Mouse (Mus musculus): Measurements from ENCODE around the gene Cdrt4.

Cdrt4 gene

GRCm38 (mm10) chr11:62945514-62945913, 5.5 kb upstream of the Cdrt4 start:
- no peak for DNase-seq

DNA sequence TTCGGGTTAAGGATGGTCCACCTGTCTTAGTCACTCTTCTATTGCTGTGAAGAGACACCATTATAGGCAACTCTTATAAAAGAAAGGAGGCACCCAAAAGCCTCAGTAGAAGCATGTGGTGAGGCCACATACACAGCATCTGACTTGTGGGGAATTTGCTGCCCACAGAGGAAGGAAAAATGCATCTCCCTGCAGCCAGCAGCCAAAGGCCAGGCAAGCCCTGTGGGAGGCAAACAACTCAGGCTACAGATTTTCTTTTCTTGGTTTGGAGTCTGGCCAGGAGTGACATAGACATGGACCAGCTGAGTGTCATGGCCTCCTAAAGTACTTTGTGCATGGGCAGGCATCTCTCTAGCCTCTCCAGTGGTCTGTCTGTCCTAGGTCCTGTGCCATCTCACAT, 1.4 kb upstream of the Cdrt4 start:
- DNase-seq: no peak

GRCm38 (mm10) chr11:62954766-62955165, 3.8 kb downstream of the Cdrt4 start:
- no peak for DNase-seq

DNA sequence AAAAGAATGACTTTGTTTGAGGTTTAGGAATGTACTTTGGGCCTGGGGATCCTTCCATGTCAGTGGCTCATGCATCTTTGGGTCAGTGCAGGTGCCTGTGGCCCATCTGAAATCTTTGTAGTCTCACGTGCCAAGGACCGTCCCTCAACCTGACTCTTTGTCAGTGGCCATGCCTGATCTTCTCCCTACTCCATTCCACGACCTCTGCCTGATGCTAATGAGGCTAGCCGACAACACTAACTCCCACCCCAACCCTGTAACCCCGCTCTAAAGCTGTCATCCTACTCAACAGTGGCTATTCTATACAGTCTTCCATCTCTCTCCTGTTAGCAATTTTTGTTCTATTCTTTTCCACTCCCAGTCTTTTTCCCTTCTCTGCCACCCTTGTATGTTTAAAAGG, 4.2 kb downstream of the Cdrt4 start:
- no peak for DNase-seq

DNA sequence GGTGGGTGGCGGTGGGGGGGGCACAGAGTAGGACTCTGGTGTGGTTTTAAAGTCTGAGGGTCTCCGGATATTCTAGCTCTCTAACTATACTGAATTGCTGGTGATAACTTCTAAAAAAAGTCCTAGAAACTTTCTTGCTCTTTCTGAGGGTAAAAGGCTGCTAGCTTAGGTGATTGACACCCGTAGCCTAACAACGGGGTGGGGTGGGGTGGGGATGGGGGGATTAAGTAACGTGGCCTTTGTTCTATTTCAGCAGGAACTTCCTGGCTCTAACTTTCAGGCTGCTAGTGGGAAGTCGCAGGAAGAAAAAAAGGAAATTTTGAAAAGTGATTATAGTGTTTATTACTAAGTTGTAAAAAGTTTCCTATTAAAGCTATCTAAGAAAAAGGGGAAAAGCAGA, 4.8 kb downstream of the Cdrt4 start:
- no peak for DNase-seq

- no peak for DNase-seq
These were observed 6.7 kb downstream of the Cdrt4 start for GRCm38 (mm10) chr11:62957626-62958180.

GRCm38 (mm10) chr11:62963292-62963691, 12.3 kb downstream of the Cdrt4 start:
- DNase-seq: no peak

DNA sequence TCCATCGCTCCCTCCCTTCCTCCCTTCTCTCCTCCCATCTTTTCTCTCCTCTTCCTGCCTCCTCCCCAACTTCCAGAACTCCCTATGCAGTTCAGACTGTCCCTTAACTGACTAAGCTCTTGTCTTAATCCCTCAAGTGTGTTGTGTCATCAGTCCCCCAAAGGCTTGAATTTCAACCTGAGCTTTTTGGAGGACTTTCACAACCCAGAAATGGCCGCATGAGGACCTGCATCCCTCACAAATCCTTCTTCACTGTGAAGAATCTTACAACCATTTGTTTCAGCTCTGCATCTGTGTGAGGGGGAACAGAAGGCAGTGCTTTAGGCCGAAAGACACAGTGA, 15.4 kb downstream of the Cdrt4 start:
- DNase-seq: no peak

DNA sequence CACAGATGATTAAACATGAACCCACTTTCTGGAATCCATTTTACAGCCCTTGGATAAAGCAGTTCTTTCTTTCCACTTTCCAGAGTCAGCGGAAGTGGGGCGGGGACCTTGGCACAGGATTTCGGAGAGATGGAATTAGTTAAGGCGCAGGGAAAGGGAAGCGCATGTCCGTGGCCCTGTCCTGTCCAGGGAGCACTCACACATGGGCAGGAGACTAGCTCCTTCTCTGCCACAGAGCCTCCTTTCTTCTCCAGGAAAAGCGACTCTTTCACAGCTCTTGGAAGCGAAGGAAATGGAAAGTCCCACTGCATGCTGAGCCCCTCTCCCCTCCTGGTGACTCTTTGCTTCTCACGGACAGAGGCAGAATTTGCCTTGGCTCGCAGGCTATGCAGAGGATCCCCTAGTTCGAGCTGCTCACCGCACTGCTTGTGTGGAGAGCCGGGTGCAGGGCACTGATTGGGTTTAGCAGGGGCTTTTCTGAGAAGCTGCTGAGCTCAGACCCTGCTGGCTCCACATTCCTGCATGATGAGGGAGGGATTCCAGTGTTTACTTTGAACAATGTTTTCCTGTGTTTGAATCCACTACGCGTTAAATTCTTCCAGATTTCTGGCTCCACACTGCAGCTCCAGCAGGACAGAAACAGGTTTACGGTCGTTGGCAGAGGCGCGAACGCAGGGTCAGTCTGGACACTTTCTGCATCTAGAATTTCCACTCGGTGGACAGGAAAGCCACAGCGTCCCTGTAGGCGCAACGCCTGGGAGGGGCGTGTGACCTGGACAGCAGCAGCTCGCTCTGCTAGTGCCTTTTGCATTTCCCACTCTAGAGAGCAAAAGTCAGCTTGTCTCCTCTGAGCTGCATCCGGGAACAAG, 16.0 kb downstream of the Cdrt4 start:
- no peak for DNase-seq

GRCm38 (mm10) chr11:62977176-62977575, 26.2 kb downstream of the Cdrt4 start:
- DNase-seq: no peak

GRCm38 (mm10) chr11:62978886-62979285, 27.9 kb downstream of the Cdrt4 start:
- DNase-seq: no peak

- no peak for DNase-seq
These were observed 30.7 kb downstream of the Cdrt4 start for GRCm38 (mm10) chr11:62981729-62982128.

DNA sequence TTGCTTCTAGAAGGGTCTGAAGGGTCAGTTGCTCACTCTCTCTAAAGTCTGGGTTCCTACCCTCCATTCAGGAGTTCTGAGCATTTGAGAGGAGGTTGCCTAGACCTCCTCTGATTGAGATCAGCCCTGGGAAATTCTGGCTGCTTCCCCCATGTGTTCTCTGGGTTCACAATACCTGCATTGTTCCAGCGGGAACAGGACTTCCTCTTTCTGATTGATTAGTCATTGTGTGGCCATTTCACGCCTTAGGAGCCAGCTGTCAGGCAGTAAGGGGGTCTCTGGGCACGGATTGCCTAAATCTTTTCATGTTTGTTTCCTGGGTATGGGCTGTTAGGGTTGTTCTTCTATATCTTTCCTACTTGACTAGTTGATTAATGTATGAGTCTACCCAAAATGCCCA, 32.8 kb downstream of the Cdrt4 start:
- no peak for DNase-seq

DNA sequence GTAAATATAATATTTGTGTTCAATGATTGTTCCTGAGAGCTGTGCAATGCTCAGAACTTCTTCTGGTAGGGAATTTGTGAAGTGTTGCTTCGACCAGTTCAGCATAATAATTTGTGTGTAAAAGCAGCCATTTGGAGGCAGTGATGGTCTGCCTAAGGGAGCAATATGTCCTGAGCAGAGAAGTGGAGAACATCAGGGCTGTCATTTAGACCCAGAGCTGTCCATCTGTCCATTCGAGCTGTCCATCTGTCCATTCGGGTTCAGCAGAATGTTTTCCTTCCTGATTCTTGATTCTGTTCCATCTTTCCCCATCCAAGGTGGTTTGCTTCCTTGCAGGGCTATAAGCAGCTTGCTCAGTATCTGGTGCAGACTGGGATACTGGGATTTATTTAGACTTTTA, 33.4 kb downstream of the Cdrt4 start:
- DNase-seq: peak; percentile 25

- DNase-seq: no peak
These were observed 34.1 kb downstream of the Cdrt4 start for GRCm38 (mm10) chr11:62985075-62985474.

DNA sequence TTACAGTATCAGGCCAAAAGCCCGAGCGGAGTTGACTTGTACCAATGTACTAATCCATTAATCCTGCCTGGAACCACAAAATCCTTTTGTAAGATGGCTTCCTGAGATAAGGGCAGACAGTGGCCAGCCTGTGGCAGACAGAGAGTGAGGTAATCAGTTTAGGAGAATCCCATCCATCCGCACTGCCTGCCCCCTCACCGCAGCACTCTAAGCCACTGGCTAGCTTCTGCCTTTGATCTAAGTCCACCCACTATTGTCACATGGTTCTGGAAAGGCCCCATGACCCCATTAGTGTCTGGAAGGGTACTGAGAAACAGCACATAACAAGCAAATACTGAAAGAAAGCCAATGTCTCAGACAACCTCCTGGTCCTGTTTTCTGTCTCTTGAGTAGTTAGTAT, 35.6 kb downstream of the Cdrt4 start:
- no peak for DNase-seq

DNA sequence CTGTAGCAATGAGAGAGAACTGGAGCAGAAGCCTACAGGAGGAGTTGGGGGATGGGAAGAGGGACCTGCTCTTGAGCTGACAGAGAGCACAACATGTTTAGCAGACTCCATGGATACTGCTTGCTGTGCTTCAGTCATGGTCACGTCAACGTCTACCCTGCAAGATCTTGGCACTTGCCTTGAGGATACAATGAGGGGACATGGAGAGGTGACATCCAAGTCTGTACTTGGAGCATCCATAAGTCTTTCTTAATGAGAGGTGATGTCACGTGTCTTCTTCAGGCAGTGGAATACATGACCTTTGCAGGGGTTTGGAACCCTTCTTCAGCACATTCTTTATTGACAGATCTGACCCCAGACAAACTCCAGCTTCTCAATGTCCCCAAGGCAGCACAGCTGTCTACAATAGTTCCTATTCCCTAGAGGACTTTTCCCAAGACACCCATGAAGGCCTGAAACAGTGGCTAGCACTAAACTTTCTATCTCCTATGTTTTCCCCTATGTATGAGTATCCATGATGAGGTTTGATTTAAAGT, 39.2 kb downstream of the Cdrt4 start:
- no peak for DNase-seq

GRCm38 (mm10) chr11:62990811-62991210, 39.8 kb downstream of the Cdrt4 start:
- no peak for DNase-seq

DNA sequence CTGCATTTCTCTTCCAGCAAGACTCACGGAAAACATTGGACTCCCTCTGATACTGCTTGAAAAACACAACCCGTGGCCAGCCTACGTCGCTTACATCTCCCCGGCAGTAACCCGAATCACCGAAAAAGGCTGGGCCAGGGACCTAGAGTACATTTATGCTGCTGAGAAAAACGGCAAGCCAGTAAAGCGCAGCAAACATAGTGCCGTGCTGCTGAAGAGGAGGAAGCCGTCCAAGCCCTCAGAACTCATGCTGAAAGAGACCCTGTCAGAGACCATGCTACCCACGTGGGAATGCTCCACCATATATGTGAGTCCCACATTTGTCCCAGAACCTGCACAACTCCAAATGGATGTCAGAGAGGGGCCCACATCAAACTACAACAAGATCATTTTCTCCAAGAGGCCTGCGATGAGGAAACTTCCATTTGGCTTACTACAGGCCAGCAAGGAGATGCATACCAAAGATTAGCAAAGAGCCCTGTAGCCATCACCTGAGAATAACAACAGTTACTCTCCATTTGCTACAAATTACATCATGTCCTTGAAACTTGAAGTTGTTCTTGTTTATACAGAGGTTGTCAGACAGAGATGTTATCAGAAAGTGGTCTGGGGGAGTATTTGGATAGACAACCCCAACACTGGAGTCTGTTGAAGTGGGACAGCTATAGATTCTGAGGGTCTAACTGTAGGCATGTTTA, 41.7 kb downstream of the Cdrt4 start:
- DNase-seq: no peak

- DNase-seq: no peak
These were observed 44.2 kb downstream of the Cdrt4 start for GRCm38 (mm10) chr11:62995066-62995754.

DNA sequence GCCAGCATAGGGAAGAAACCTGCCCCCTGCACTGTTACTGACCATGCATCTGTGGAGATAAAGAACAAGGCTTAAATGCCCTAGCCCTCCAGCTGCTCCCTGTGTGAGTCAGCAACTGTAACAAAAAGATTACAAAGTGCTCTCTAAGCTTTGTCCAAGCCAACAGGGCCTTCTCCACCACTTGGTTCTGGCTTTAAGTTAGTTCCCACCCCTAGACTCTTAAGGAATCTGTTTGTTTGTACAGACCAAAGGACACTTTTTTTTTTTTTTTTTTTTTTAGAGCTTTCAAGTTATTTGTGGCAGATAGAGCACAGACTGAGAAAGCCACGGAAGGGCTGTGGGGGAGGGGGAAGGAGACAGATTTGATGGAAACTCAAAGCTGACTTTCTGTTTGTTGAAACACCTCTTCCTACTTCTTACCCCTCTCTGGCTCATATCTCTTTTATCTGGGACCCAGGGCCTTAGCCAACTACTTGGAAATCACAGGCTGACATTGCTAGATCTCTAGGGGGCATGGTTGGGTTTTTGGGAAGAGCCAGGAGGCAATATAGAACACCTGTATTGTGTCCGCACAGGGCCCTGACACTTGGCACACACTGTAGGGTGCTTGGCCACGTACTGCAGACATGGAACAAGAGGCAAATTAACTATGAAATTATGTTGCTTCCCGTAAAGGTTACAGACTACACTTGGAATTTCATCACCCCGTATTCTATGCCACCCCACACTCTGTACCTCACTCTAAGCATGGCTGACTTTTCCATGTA, 44.9 kb downstream of the Cdrt4 start:
- DNase-seq: no peak

- no peak for DNase-seq
These were observed 45.5 kb downstream of the Cdrt4 start for GRCm38 (mm10) chr11:62996522-62996898.
